ENCODE assay signal across 8 mouse cellular contexts in the genomic region with DNA sequence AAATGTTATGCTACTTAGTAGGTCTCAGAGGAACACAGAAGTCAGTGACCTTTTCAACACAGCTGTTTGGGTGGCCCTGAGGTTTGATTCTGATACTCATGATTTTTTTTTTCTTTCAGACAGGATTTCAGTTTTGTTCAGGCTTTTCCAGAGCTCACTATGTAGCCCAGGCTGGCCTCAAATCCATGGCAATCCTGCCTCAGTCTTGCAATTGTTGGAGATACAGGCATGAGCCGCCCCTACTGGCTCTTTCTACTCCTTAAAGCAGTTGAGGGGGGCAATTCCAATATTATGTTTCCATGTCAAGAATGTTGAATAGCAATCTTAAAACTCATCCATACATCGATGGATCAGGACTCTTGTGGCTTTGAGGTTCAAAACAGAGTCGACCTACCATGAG. TPM values are rescaled to one million over a fixed set of nuclear protein-coding genes. Genes with fewer than 3 reads are reported as not detected.
A peak's percentile ranks its signal among the peaks of the same experiment; 100 is the strongest.
DNase-seq lines count a peak whose midpoint lies in the region; ATAC-seq and TF ChIP-seq lines count a peak whose summit lies in the region.

No protein-coding gene starts in this region.

- peak overlapping the region; percentile 78 for H3K4me3 ChIP-seq in heart, embryonic 10.5 days
- H3K4me3 ChIP-seq in ES-Bruce4 (ENCODE audit: low read depth, low read length) = no peak overlapping the region
- peak overlapping the region; percentile 73 for H3K4me3 ChIP-seq in forebrain, postnatal 0 days (ENCODE audit: low read depth, low read length)
- H3K4me3 ChIP-seq in liver, embryonic 15.5 days (replicated peaks) = peak overlapping the region; percentile 80

- no peak for TF ChIP-seq CTCF in ES-Bruce4 (IDR thresholded peaks at IDR 0.05; ENCODE audit: low read depth, low read length)
- TF ChIP-seq CTCF in forebrain, postnatal 0 days (IDR thresholded peaks at IDR 0.05; ENCODE audit: low read depth) = no peak

- 60% methylated on average over 3 of the region's 3 CpGs for WGBS in heart, embryonic 10.5 days
- WGBS in forebrain, postnatal 0 days = 74% methylated on average over 3 of the region's 3 CpGs
- WGBS in liver, embryonic 15.5 days (ENCODE audit: insufficient replicate concordance) = 65% methylated on average over 3 of the region's 3 CpGs

- peak overlapping the region; percentile 58 for H3K9ac ChIP-seq in ES-Bruce4 (ENCODE audit: low read depth, poor library complexity, severe bottlenecking)
- H3K9ac ChIP-seq in forebrain, postnatal 0 days = no peak overlapping the region
- 0 out of 2 replicates have a peak overlapping the region, but pooled peaks have one; percentile 25 for H3K9ac ChIP-seq in liver, embryonic 15.5 days

- H3K27me3 ChIP-seq in heart, embryonic 10.5 days (ENCODE audit: insufficient read depth, poor library complexity, severe bottlenecking) = no peaks in the 10 kb centered on the region
- no peaks in the 10 kb centered on the region for H3K27me3 ChIP-seq in ES-Bruce4 (ENCODE audit: control insufficient read depth, insufficient read depth, low read length, poor library complexity, severe bottlenecking)
- H3K27me3 ChIP-seq in forebrain, postnatal 0 days (ENCODE audit: insufficient read depth, low read length) = no peaks in the 10 kb centered on the region
- H3K27me3 ChIP-seq in liver, embryonic 15.5 days = no peaks in the 10 kb centered on the region

- no peak for TF ChIP-seq POLR2A in ES-Bruce4 (IDR thresholded peaks at IDR 0.05; ENCODE audit: insufficient read depth, low read length)

- intact Hi-C loops in heart, postnatal 36 days (cut with DNase I) = loop anchor here (5.0 kb wide), 3 partner anchors 106 to 731 kb away; a partner anchor contains a TSS

- no peak for ATAC-seq in forebrain, postnatal 0 days
- no peak for ATAC-seq in liver, embryonic 15.5 days (ENCODE audit: insufficient read depth)

- no peak for DNase-seq in heart, embryonic 10.5 days (ENCODE audit: low spot score)
- no peak for DNase-seq in heart, postnatal 36 days
- DNase-seq in forebrain, postnatal 0 days = no peak
- DNase-seq in retina, postnatal 1 day = no peak
- DNase-seq in layer of hippocampus, adult 9-11 months = no peak
- no peak for DNase-seq in gastrocnemius, adult 18-20 months (ENCODE audit: low spot score)

- H3K36me3 ChIP-seq in heart, embryonic 10.5 days = peaks cover 28% of the 10 kb centered on the region
- no peaks in the 10 kb centered on the region for H3K36me3 ChIP-seq in ES-Bruce4 (ENCODE audit: control insufficient read depth, insufficient read depth, low read length, poor library complexity, severe bottlenecking)
- H3K36me3 ChIP-seq in forebrain, postnatal 0 days (ENCODE audit: insufficient read depth) = peaks cover 18% of the 10 kb centered on the region
- H3K36me3 ChIP-seq in liver, embryonic 15.5 days (replicated peaks) = peaks cover 10% of the 10 kb centered on the region; the same call in 1 of the 2 replicates

- H3K9me3 ChIP-seq in heart, embryonic 10.5 days = no peaks in the 10 kb centered on the region
- H3K9me3 ChIP-seq in ES-Bruce4 (replicated peaks; ENCODE audit: control insufficient read depth, insufficient read depth, low read length, poor library complexity, severe bottlenecking) = no peaks in the 10 kb centered on the region
- no peaks in the 10 kb centered on the region for H3K9me3 ChIP-seq in forebrain, postnatal 0 days (ENCODE audit: low read length)
- no peaks in the 10 kb centered on the region for H3K9me3 ChIP-seq in liver, embryonic 15.5 days (replicated peaks)

- peak overlapping the region; percentile 92 for H3K27ac ChIP-seq in heart, embryonic 10.5 days
- H3K27ac ChIP-seq in ES-Bruce4 (ENCODE audit: insufficient read depth, low read length) = peak overlapping the region; percentile 33; the same call in 1 of the 2 replicates
- H3K27ac ChIP-seq in forebrain, postnatal 0 days (ENCODE audit: low read depth, low read length) = peak overlapping the region; percentile 74; the same call in 1 of the 2 replicates
- H3K27ac ChIP-seq in liver, embryonic 15.5 days (replicated peaks) = peak overlapping the region; percentile 59; the same call in 1 of the 2 replicates

- H3K4me1 ChIP-seq in heart, embryonic 10.5 days = peaks cover 24% of the 10 kb centered on the region
- peaks cover 2% of the 10 kb centered on the region for H3K4me1 ChIP-seq in ES-Bruce4 (ENCODE audit: control insufficient read depth, insufficient read depth, low read length)
- H3K4me1 ChIP-seq in forebrain, postnatal 0 days (ENCODE audit: insufficient read depth) = peaks cover 7% of the 10 kb centered on the region; the same call in 1 of the 2 replicates
- peaks cover 43% of the 10 kb centered on the region for H3K4me1 ChIP-seq in liver, embryonic 15.5 days (replicated peaks)

- no peak for TF ChIP-seq EP300 in ES-Bruce4 (IDR thresholded peaks at IDR 0.05; ENCODE audit: insufficient read depth, low read depth, low read length)

- peak overlapping the region; percentile 39 for H3K4me2 ChIP-seq in forebrain, postnatal 0 days (ENCODE audit: low read depth)
- peak overlapping the region; percentile 93 for H3K4me2 ChIP-seq in liver, embryonic 15.5 days

RNA-seq across cellular contexts. Expression of a gene that starts 0.5 kb away (rescaled TPM):
- 142 and 144 TPM in 2 replicates for polyA plus RNA-seq in heart, embryonic 10.5 days (2016; fragmentation: Nextera tagmentation; extraction: Ambion mirVana)
- total RNA-seq in heart, postnatal 36 days (2021) = 10 to 100 TPM; 78.0 to 89.7 TPM
- polyA plus RNA-seq in ES-Bruce4 (2011; ENCODE audit: insufficient read depth, insufficient read length, low read depth, missing spikeins) = 104 and 105 TPM in 2 replicates
- 135 and 164 TPM in 2 replicates for total RNA-seq in forebrain, postnatal 0 days (2014; rRNA removed)
- polyA plus RNA-seq in forebrain, postnatal 0 days (2015; fragmentation: Nextera tagmentation; extraction: Ambion mirVana) = 140 and 156 TPM in 2 replicates
- 52.1 and 57.4 TPM in 2 replicates for polyA plus RNA-seq in liver, embryonic 15.5 days (2015; fragmentation: Nextera tagmentation; extraction: Ambion mirVana)
- total RNA-seq in gastrocnemius, adult 18-20 months (2021) = 10 to 100 TPM; 42.4 to 47.6 TPM

RNA-seq across cellular contexts. Expression of a gene that starts 40.1 kb away (rescaled TPM):
- not detected in 2 replicates for polyA plus RNA-seq in heart, embryonic 10.5 days (2016; fragmentation: Nextera tagmentation; extraction: Ambion mirVana)
- total RNA-seq in heart, postnatal 36 days (2021) = not detected
- not detected in 2 replicates for polyA plus RNA-seq in ES-Bruce4 (2011; ENCODE audit: insufficient read depth, insufficient read length, low read depth, missing spikeins)
- total RNA-seq in forebrain, postnatal 0 days (2014; rRNA removed) = 136 and 170 TPM in 2 replicates
- polyA plus RNA-seq in forebrain, postnatal 0 days (2015; fragmentation: Nextera tagmentation; extraction: Ambion mirVana) = 123 and 186 TPM in 2 replicates
- polyA plus RNA-seq in liver, embryonic 15.5 days (2015; fragmentation: Nextera tagmentation; extraction: Ambion mirVana) = not detected in 2 replicates
- not detected for total RNA-seq in gastrocnemius, adult 18-20 months (2021)

RNA-seq across cellular contexts. Expression of a gene that starts 41.8 kb away (rescaled TPM):
- 341 and 642 TPM in 2 replicates for polyA plus RNA-seq in heart, embryonic 10.5 days (2016; fragmentation: Nextera tagmentation; extraction: Ambion mirVana)
- total RNA-seq in heart, postnatal 36 days (2021) = 1,000 to 10,000 TPM; 1,347 to 1,420 TPM
- 18.2 and 23.3 TPM in 2 replicates for polyA plus RNA-seq in ES-Bruce4 (2011; ENCODE audit: insufficient read depth, insufficient read length, low read depth, missing spikeins)
- total RNA-seq in forebrain, postnatal 0 days (2014; rRNA removed) = 1.0 and 1.4 TPM in 2 replicates
- 1.2 TPM in 2 replicates for polyA plus RNA-seq in forebrain, postnatal 0 days (2015; fragmentation: Nextera tagmentation; extraction: Ambion mirVana)
- 10.3 and 12.8 TPM in 2 replicates for polyA plus RNA-seq in liver, embryonic 15.5 days (2015; fragmentation: Nextera tagmentation; extraction: Ambion mirVana)
- total RNA-seq in gastrocnemius, adult 18-20 months (2021) = 1,000 to 10,000 TPM; 2,427 to 2,600 TPM

RNA-seq across cellular contexts. Expression of a gene that starts 54.0 kb away (rescaled TPM):
- 0.70 and 0.84 TPM in 2 replicates for polyA plus RNA-seq in heart, embryonic 10.5 days (2016; fragmentation: Nextera tagmentation; extraction: Ambion mirVana)
- total RNA-seq in heart, postnatal 36 days (2021) = under 1 TPM; 0.92 to 0.95 TPM
- polyA plus RNA-seq in ES-Bruce4 (2011; ENCODE audit: insufficient read depth, insufficient read length, low read depth, missing spikeins) = 9.1 and 10.1 TPM in 2 replicates
- total RNA-seq in forebrain, postnatal 0 days (2014; rRNA removed) = 58.2 and 68.7 TPM in 2 replicates
- 21.5 and 31.5 TPM in 2 replicates for polyA plus RNA-seq in forebrain, postnatal 0 days (2015; fragmentation: Nextera tagmentation; extraction: Ambion mirVana)
- 0.05 and 0.13 TPM in 2 replicates for polyA plus RNA-seq in liver, embryonic 15.5 days (2015; fragmentation: Nextera tagmentation; extraction: Ambion mirVana)
- total RNA-seq in gastrocnemius, adult 18-20 months (2021) = not detected

RNA-seq across cellular contexts. Expression of a gene that starts 56.8 kb away (rescaled TPM):
- polyA plus RNA-seq in heart, embryonic 10.5 days (2016; fragmentation: Nextera tagmentation; extraction: Ambion mirVana) = 77.9 and 80.0 TPM in 2 replicates
- 100 to 1,000 TPM; 120 to 128 TPM for total RNA-seq in heart, postnatal 36 days (2021)
- 18.0 and 19.8 TPM in 2 replicates for polyA plus RNA-seq in ES-Bruce4 (2011; ENCODE audit: insufficient read depth, insufficient read length, low read depth, missing spikeins)
- total RNA-seq in forebrain, postnatal 0 days (2014; rRNA removed) = 44.4 and 56.3 TPM in 2 replicates
- polyA plus RNA-seq in forebrain, postnatal 0 days (2015; fragmentation: Nextera tagmentation; extraction: Ambion mirVana) = 17.8 and 20.6 TPM in 2 replicates
- 8.7 and 9.4 TPM in 2 replicates for polyA plus RNA-seq in liver, embryonic 15.5 days (2015; fragmentation: Nextera tagmentation; extraction: Ambion mirVana)
- 100 to 1,000 TPM; 255 to 257 TPM for total RNA-seq in gastrocnemius, adult 18-20 months (2021)

Comparison
In these comparisons a context has a peak if more than half of its experiments do, and no peak if none do; other contexts are left out.
1. H3K27ac ChIP-seq: peak in every context shown above with its lines; median percentile 92 in heart, embryonic 10.5 days; 74 in forebrain, postnatal 0 days; 59 in liver, embryonic 15.5 days; 33 in ES-Bruce4.
2. RNA of a gene that starts 40.1 kb away (polyA plus RNA-seq): 123 to 186 TPM in forebrain, postnatal 0 days; not detected in heart, embryonic 10.5 days, not detected in ES-Bruce4 and not detected in liver, embryonic 15.5 days; every median in the first group is over 100 times any median in the second.
3. RNA of a gene that starts 41.8 kb away (polyA plus RNA-seq): 341 to 642 TPM in heart, embryonic 10.5 days; 18.2 to 23.3 TPM in ES-Bruce4, 10.3 to 12.8 TPM in liver, embryonic 15.5 days and 1.2 TPM in forebrain, postnatal 0 days; every median in the first group is over 10 times any median in the second.